Mouse (Mus musculus): Measurements from ENCODE around the gene Alx3.

Gene Alx3

DNA sequence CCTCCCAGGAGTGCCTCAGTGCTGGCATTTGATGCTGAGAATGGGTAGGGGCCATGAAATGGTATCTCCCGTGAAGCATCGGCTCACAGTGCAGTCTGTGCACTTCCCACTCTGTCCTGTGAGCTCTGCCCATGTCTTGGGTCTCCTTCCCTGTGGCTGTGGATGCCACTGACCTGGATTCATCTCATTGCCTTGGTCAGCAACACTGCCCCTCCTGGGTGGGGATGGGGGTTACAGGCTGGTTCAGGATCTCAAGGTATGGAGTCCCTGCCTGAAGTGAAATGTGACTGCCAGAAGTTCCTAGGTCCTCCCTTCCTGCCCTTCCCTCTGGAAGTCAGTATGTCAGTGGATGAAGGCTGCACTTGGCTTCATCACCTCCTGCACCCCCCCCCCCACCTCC lies 32.7 kb upstream of the Alx3 start:
- H3K4me1 ChIP-seq (replicated peaks; ENCODE audit: low read depth, low read length), result peaks cover 3% of the 10 kb centered on the region; the same call in 1 of the 2 replicates
- TF ChIP-seq NANOG (IDR thresholded peaks at IDR 0.05; ENCODE audit: borderline replicate concordance, low read length) (no peak), CTCF (conservative IDR thresholded peaks at IDR 0.05; ENCODE audit: low read length) (0 out of 2 replicates have a peak, but pooled peaks have one; percentile 12)
- no peaks in the 10 kb centered on the region for H3K36me3 ChIP-seq (ENCODE audit: insufficient read depth, low read length)
- peaks cover 22% of the 10 kb centered on the region for H3K27me3 ChIP-seq (ENCODE audit: insufficient read depth, low read length)
- H3K9me3 ChIP-seq (ENCODE audit: low read length), result no peaks in the 10 kb centered on the region
- no peak overlapping the region for H3K4me3 ChIP-seq (replicated peaks; ENCODE audit: low read length)

DNA sequence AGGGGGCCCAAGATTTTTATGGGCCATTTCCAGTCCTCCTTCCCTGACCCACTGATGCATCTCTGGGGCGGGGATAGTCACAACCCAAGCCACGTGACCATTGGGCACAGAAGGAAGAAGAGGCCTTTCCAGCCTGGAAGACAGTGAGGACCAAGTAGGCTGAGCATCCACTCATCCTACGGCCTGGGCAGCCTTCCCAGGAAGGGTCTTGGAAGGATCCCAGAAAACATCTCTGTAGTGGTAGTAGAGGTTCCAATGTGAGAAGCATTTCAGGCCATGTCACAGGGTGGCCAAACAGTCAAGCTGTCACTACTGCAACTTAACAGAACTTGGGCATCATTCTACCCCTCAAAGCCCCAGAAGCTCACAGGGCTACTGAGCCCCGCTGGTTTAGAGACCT lies 32.2 kb upstream of the Alx3 start:
- H3K27me3 ChIP-seq (ENCODE audit: insufficient read depth, low read length), result peaks cover 25% of the 10 kb centered on the region
- no peaks in the 10 kb centered on the region for H3K9me3 ChIP-seq (ENCODE audit: low read length)
- TF ChIP-seq CTCF (conservative IDR thresholded peaks at IDR 0.05; ENCODE audit: low read length), result no peak
- TF ChIP-seq NANOG (IDR thresholded peaks at IDR 0.05; ENCODE audit: borderline replicate concordance, low read length), result no peak
- no peak for TF ChIP-seq POU5F1 (IDR thresholded peaks at IDR 0.05; ENCODE audit: borderline replicate concordance, low read length)
- H3K36me3 ChIP-seq (ENCODE audit: insufficient read depth, low read length), result no peaks in the 10 kb centered on the region
- H3K4me3 ChIP-seq (replicated peaks; ENCODE audit: low read length), result no peak overlapping the region
- peaks cover 3% of the 10 kb centered on the region; the same call in 1 of the 2 replicates for H3K4me1 ChIP-seq (replicated peaks; ENCODE audit: low read depth, low read length)

DNA sequence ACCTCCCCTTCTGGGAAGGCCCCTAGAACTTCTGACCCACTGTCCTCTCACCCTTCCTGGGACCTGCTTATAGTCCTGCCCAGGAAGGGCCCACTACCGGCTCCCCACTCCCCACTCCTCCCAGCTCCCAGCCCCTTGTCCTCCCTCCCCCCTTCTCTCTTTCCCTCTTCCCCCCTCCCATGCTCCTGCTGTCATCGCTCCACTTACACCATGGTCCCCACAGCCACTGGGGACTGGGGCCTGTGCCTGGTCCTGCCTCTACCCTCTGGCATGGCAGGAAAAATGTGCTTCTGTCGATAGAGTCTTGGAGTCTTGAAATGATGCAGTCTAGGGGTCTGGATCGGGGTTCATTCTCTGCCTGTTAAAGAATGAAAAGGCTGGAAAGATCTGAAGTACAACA lies 31.0 kb upstream of the Alx3 start:
- peaks cover 32% of the 10 kb centered on the region for H3K27me3 ChIP-seq (ENCODE audit: insufficient read depth, low read length)
- no peak for TF ChIP-seq NANOG (IDR thresholded peaks at IDR 0.05; ENCODE audit: borderline replicate concordance, low read length)
- no peak for TF ChIP-seq POU5F1 (IDR thresholded peaks at IDR 0.05; ENCODE audit: borderline replicate concordance, low read length)
- no peak for TF ChIP-seq CTCF (conservative IDR thresholded peaks at IDR 0.05; ENCODE audit: low read length)

DNA sequence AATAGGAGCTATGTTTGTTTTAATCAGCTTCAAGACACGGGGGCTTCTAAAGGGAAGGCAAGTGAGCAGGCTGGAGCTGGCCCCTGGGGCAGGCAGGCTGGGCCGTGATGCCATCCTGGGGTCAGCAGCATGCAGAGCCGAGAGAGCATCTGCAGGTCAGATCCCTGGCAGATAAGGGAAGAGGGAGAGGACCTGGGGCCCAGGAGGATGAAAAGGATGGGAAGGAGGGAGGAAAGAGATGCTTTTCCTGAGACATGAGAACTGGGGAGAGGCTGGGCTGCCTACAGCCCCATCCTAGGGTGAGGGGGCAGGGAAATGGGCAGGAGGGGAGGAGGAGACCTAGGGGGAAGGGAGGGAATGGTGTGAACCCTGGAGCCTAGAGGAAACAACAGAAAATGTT lies 29.5 kb upstream of the Alx3 start:
- TF ChIP-seq CTCF (conservative IDR thresholded peaks at IDR 0.05; ENCODE audit: low read length) (no peak), NANOG (IDR thresholded peaks at IDR 0.05; ENCODE audit: borderline replicate concordance, low read length) (no peak), POU5F1 (IDR thresholded peaks at IDR 0.05; ENCODE audit: borderline replicate concordance, low read length) (no peak)
- H3K27me3 ChIP-seq (ENCODE audit: insufficient read depth, low read length), result peaks cover 39% of the 10 kb centered on the region
- no peak overlapping the region for H3K4me3 ChIP-seq (replicated peaks; ENCODE audit: low read length)
- no peaks in the 10 kb centered on the region for H3K9me3 ChIP-seq (ENCODE audit: low read length)
- no peaks in the 10 kb centered on the region for H3K36me3 ChIP-seq (ENCODE audit: insufficient read depth, low read length)
- peaks cover 3% of the 10 kb centered on the region; the same call in 1 of the 2 replicates for H3K4me1 ChIP-seq (replicated peaks; ENCODE audit: low read depth, low read length)

More for the DNA sequence above, 31.0 kb upstream of the Alx3 start:
- Histone ChIP-seq H3K4me3 (replicated peaks; ENCODE audit: low read length) (no peak overlapping the region), H3K36me3 (ENCODE audit: insufficient read depth, low read length) (no peaks in the 10 kb centered on the region), H3K9me3 (ENCODE audit: low read length) (no peaks in the 10 kb centered on the region), H3K4me1 (replicated peaks; ENCODE audit: low read depth, low read length) (peaks cover 3% of the 10 kb centered on the region; the same call in 1 of the 2 replicates)

DNA sequence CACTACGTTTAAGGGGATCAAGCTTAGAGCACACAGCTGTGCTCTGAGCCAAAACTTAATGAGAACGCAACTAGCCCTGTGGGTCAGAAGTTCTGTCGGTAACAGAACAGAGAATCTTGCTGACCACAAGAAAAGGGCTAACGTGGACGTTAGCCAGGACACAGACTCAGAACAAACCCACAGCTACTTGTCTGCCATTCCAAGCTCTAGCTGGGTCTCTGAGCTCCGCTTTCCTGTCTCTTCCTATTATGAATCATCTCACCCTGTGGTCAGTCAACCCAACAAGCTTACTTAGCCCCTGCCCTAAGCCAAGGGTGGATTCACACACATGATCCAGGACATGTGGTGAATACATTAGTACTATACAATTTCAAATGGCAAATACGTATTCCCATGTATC lies 27.1 kb upstream of the Alx3 start:
- Histone ChIP-seq H3K4me1 (replicated peaks; ENCODE audit: low read depth, low read length) (peaks cover 3% of the 10 kb centered on the region; the same call in 1 of the 2 replicates), H3K36me3 (ENCODE audit: insufficient read depth, low read length) (no peaks in the 10 kb centered on the region), H3K27me3 (ENCODE audit: insufficient read depth, low read length) (peaks cover 42% of the 10 kb centered on the region), H3K9me3 (ENCODE audit: low read length) (no peaks in the 10 kb centered on the region), H3K4me3 (replicated peaks; ENCODE audit: low read length) (no peak overlapping the region)
- TF ChIP-seq POU5F1 (IDR thresholded peaks at IDR 0.05; ENCODE audit: borderline replicate concordance, low read length) (no peak), NANOG (IDR thresholded peaks at IDR 0.05; ENCODE audit: borderline replicate concordance, low read length) (no peak), CTCF (conservative IDR thresholded peaks at IDR 0.05; ENCODE audit: low read length) (no peak)

DNA sequence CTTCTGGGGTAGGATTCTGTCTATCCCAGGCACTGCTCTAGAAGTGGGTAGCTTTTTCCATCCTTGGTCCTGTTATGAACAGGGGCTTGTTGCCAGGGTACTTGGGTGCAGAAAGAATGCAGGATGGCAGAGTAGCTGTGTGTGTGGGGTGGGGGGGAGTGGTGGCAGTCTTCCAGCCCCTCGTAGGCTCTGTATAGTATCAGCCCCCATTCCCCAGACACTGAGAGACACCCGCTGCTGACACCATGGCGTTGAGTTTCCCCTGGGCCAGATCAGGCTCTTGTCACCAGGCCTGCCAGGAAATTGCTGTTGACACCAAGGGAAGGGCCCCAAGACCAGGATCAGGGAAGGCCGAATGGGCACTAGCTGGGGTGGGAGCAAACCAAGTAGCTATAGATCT lies 26.1 kb upstream of the Alx3 start:
- no peaks in the 10 kb centered on the region for H3K9me3 ChIP-seq (ENCODE audit: low read length)
- H3K4me3 ChIP-seq (replicated peaks; ENCODE audit: low read length), result no peak overlapping the region
- H3K27me3 ChIP-seq (ENCODE audit: insufficient read depth, low read length), result peaks cover 42% of the 10 kb centered on the region
- no peaks in the 10 kb centered on the region; the same call in 1 of the 2 replicates for H3K4me1 ChIP-seq (replicated peaks; ENCODE audit: low read depth, low read length)
- TF ChIP-seq POU5F1 (IDR thresholded peaks at IDR 0.05; ENCODE audit: borderline replicate concordance, low read length), result no peak
- no peak for TF ChIP-seq CTCF (conservative IDR thresholded peaks at IDR 0.05; ENCODE audit: low read length)
- TF ChIP-seq NANOG (IDR thresholded peaks at IDR 0.05; ENCODE audit: borderline replicate concordance, low read length), result no peak
- no peaks in the 10 kb centered on the region for H3K36me3 ChIP-seq (ENCODE audit: insufficient read depth, low read length)

DNA sequence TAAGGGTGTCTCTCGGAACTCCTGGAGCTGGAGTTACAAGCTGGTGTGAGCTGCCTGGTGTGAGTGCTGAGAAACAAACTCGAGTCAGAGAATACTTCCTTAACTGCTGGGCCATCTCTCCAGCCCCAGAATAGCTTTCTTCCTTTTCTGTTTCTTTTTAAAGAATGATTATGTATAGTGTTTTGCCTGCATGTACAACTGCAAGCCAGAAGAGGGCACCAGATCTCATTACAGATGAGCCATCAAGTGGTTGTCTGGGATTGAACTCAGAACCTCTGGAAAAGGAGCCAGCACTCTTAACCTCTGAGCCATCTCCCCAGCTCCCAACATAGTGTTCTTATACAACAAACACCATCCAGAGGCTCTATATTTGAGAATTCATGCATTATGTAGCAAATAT lies 23.6 kb upstream of the Alx3 start:
- Histone ChIP-seq H3K27me3 (ENCODE audit: insufficient read depth, low read length) (peaks cover 28% of the 10 kb centered on the region), H3K4me3 (replicated peaks; ENCODE audit: low read length) (no peak overlapping the region), H3K36me3 (ENCODE audit: insufficient read depth, low read length) (no peaks in the 10 kb centered on the region), H3K9me3 (ENCODE audit: low read length) (no peaks in the 10 kb centered on the region; the same call in 1 of the 2 replicates), H3K4me1 (replicated peaks; ENCODE audit: low read depth, low read length) (no peaks in the 10 kb centered on the region)
- TF ChIP-seq CTCF (conservative IDR thresholded peaks at IDR 0.05; ENCODE audit: low read length) (peak; percentile 46), POU5F1 (IDR thresholded peaks at IDR 0.05; ENCODE audit: borderline replicate concordance, low read length) (no peak), NANOG (IDR thresholded peaks at IDR 0.05; ENCODE audit: borderline replicate concordance, low read length) (no peak)

DNA sequence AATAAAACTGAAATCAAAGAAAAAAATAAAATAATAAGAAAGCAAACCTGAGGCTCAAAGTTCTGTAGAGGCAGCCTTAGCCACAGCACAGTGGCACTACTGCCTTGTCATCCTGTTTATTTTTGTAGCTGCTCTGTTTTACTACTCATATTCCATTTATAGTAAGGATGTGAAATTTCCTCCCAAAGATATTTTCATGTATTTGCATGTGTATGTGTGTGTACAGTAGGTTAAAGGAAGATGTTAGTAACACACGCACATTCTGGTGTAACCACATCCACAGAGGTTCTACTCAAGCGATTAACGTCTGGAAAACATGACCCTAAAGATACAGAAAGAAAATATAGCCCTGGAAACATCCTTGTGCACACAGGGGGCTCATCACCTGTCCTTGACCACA lies 18.0 kb upstream of the Alx3 start:
- TF ChIP-seq POU5F1 (IDR thresholded peaks at IDR 0.05; ENCODE audit: borderline replicate concordance, low read length) (no peak), CTCF (conservative IDR thresholded peaks at IDR 0.05; ENCODE audit: low read length) (no peak)
- Histone ChIP-seq H3K4me1 (replicated peaks; ENCODE audit: low read depth, low read length) (no peaks in the 10 kb centered on the region), H3K9me3 (ENCODE audit: low read length) (no peaks in the 10 kb centered on the region; the same call in 1 of the 2 replicates), H3K27me3 (ENCODE audit: insufficient read depth, low read length) (peaks cover 42% of the 10 kb centered on the region), H3K4me3 (replicated peaks; ENCODE audit: low read length) (no peak overlapping the region), H3K36me3 (ENCODE audit: insufficient read depth, low read length) (no peaks in the 10 kb centered on the region)

DNA sequence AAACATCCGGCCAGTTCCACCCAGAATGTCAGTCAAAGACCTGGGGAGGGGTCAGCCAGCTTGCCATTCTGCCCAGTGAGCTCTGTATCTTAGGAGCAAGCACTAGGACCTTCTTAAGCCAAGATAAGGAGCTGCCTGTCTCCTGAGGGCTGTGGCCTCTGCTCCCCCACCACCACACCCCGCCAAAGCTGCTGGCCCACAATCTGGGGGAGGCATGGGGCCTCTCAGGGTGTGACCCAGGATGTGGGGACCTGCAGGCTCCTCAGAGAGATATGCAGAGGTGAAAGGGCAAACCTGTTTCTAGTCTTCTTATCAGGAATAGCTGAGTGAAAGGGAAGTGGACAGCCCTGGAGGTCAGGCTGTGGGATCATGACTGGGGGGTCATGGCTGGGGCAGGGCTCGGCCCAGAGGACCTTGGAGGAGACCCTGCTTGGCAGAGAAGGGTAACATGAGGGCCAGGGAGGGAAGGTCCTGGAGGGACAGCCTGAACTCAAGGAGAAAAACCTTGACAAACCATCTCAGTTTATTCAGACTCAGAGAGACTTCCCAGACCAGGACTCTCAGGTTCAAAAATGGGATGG lies 16.9 kb upstream of the Alx3 start:
- Histone ChIP-seq H3K4me1 (replicated peaks; ENCODE audit: low read depth, low read length) (peaks cover 4% of the 10 kb centered on the region; the same call in 1 of the 2 replicates), H3K36me3 (ENCODE audit: insufficient read depth, low read length) (no peaks in the 10 kb centered on the region), H3K9me3 (ENCODE audit: low read length) (no peaks in the 10 kb centered on the region; the same call in 1 of the 2 replicates), H3K4me3 (replicated peaks; ENCODE audit: low read length) (no peak overlapping the region), H3K27me3 (ENCODE audit: insufficient read depth, low read length) (peaks cover 50% of the 10 kb centered on the region)
- no peak for TF ChIP-seq NANOG (IDR thresholded peaks at IDR 0.05; ENCODE audit: borderline replicate concordance, low read length)
- TF ChIP-seq CTCF (conservative IDR thresholded peaks at IDR 0.05; ENCODE audit: low read length), result no peak
- no peak for TF ChIP-seq POU5F1 (IDR thresholded peaks at IDR 0.05; ENCODE audit: borderline replicate concordance, low read length)
